Mouse (Mus musculus) cerebellum, postnatal 10 days (tissue): ENCODE results near the gene Flywch1.

Experiments
- DNase-seq, 2 experiments: peaks; one replicate each; pipeline ENCODE4 v3.0.0; 2021; ENCODE audit warnings: mixed read lengths in 2 of 2

Flywch1 gene

DNA sequence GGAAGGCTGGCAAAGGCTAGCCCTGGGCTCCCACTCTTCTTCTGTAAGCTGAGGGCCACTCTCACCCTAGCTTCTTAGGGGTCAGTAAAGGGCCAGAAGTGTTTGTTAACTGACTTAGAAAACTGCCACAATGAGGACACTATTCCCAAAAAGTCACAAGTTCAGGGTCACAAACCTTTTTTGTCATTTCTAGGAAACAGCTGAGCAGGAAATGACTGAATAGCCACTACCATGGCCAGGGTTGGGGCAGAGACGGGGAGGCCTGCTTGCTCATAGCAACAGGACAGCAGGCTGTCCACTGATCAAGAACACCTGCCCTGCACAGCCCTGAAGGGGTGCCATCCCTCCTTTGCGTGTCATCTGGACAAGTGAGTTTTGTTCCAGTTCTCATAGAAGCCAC lies 5.7 kb upstream of the Flywch1 start:
- DNase-seq, result no peak

GRCm38 (mm10) chr17:23776216-23776615 lies 4.8 kb upstream of the Flywch1 start:
- no peak for DNase-seq

DNA sequence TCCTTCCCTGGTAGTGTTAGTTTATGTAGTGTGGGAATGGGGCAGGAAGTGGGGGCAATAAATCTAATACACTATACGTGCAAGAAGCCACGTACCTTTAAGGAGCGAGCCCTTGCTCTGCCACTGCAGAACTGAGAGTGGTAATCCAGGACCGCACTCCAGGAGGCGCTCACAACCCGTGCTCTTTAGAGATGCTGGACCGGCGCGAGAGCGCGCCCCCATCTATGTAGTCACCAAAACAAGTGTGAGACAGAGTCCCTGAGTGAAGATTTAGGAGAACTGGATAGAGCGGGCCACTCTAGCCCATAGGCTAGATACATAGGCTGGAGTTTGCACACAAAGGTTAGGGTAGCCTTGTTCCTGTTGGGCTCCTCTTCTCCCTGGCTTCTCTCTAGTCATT lies 2.7 kb upstream of the Flywch1 start:
- DNase-seq, result peak; percentile 87 to 88

DNA sequence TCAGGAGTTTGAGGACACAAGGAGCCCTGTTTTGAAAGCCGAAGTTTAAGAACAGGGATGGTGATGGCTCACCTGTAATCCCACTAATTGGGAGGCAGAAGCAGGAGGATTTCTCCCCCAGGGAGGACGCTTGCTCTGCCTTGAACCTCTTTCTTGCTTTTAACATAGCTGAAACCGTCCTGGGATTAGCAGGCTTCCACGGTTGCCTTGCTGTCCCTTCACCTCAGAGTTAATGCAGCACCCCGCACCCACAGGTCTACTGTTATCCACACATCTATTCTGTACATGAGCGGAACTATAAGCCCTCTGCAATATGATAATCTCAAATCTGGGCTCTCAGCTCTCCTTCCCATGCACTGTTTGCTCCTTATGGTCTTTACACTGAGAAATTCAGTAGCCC lies 2.3 kb upstream of the Flywch1 start:
- DNase-seq, result no peak

GRCm38 (mm10) chr17:23772219-23772556 lies 786 bp upstream of the Flywch1 start:
- peak in 1 of 2 experiments; percentile 35 for DNase-seq

GRCm38 (mm10) chr17:23770896-23771283 lies 512 bp downstream of the Flywch1 start:
- DNase-seq, result no peak

DNA sequence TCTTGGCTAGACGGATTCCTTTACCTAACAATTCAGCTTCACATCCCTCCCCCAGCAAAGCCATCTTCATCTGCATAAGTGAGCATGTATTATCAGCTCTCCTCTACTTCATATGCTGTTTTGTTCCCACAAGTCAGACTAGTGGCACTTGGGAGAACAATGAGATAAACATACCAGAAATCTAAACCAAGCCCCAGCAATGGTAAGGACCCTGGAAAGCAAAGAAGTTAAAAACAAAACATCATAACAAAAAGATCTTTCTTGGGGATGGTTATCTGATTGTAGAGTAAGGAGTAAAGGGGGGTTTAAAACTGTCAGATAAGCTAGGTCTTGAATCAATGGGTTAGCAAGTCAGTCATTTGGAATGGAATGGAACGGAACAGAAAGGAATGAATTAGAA lies 909 bp downstream of the Flywch1 start:
- DNase-seq, result no peak

GRCm38 (mm10) chr17:23762976-23763375 lies 8.4 kb downstream of the Flywch1 start:
- peak; percentile 75 to 80 for DNase-seq

DNA sequence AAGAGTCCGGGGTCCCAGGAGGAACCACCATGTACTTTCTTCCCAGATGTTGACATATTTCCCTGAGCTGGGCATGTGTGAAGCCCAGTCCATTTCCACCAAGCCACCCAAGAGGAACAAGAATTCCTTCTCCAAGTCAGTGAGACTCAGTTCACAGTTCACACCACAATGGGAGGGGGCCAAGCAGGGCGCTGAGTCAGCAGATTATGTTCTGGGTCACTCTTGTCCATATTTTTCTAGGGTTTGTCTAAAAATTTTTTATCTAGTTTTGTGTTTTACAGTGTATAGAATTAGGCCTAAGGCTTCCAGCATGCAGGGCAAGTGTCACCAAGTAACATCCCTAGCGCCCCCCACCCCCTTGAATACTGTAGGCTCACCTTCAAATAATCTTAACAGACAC lies 10.2 kb downstream of the Flywch1 start:
- DNase-seq, result no peak

- no peak for DNase-seq
Measured at GRCm38 (mm10) chr17:23760231-23760630, 11.2 kb downstream of the Flywch1 start.

DNA sequence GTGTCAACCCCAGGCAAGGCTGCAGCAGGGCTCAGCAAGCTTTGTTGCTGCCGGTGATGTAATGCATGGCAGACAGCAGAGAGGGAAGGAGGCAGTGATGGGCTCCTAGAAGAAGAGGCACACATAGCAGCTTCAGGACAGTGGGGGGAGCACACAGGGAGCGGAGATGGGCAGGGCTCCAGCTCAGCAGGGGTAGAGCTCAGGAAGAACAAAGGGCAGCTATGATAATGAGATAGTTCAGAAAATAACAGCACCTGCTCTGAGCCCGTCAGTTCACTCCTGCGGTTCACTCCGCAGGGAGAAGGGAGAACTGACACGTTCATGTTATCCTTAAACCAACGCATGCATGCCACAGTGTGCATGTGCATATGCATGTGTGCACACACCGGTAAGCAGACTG lies 12.6 kb downstream of the Flywch1 start:
- no peak for DNase-seq

- no peak for DNase-seq
Measured at GRCm38 (mm10) chr17:23757581-23757980, 13.8 kb downstream of the Flywch1 start.

DNA sequence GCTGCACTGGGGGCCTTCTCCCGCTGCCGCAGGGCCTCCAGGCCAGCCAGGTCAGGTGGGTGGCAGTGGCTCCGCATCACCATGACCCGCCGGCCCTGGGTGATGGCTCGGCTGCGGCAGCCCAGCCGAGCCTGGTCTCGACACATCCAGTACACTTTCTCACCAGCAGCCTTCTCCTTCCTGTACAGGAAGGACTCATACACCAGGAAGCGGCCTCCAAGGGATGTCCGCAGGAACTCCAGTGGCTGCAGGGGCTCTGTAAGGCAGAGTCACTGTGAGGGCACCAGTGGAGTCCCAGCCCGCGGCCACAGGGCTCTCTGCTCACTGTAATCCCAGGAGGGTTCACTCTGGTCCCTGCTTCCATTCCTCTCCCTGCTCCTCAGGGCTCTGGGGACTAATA lies 15.7 kb downstream of the Flywch1 start:
- no peak for DNase-seq

GRCm38 (mm10) chr17:23749400-23750191 lies 21.8 kb downstream of the Flywch1 start:
- DNase-seq, result no peak

- peak; percentile 85 to 92 for DNase-seq
Measured at GRCm38 (mm10) chr17:23748631-23749391, 22.6 kb downstream of the Flywch1 start.

GRCm38 (mm10) chr17:23748026-23748425 lies 23.4 kb downstream of the Flywch1 start:
- DNase-seq, result no peak

- no peak for DNase-seq
Measured at GRCm38 (mm10) chr17:23747471-23747870, 23.9 kb downstream of the Flywch1 start.

DNA sequence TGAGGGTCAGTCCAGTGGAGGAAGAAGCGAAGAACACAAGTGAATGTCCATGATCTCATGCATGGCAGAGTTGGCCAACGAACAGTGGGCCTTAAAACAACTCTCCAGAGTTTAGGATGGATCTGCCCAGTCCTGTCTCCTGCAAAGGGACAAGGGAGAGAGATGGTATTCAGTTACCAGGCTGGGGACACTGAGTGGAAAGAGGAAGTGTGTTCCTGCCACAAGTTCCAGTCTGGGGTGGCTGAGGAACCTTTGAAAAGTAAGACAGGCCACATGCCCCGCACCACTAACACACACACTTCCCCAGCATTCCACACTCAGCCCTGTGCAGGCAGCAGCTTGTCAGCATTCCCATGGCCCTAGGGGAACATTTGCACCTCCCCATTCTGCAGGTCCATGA lies 24.6 kb downstream of the Flywch1 start:
- no peak for DNase-seq

GRCm38 (mm10) chr17:23746311-23746710 lies 25.1 kb downstream of the Flywch1 start:
- peak; percentile 40 to 50 for DNase-seq

DNA sequence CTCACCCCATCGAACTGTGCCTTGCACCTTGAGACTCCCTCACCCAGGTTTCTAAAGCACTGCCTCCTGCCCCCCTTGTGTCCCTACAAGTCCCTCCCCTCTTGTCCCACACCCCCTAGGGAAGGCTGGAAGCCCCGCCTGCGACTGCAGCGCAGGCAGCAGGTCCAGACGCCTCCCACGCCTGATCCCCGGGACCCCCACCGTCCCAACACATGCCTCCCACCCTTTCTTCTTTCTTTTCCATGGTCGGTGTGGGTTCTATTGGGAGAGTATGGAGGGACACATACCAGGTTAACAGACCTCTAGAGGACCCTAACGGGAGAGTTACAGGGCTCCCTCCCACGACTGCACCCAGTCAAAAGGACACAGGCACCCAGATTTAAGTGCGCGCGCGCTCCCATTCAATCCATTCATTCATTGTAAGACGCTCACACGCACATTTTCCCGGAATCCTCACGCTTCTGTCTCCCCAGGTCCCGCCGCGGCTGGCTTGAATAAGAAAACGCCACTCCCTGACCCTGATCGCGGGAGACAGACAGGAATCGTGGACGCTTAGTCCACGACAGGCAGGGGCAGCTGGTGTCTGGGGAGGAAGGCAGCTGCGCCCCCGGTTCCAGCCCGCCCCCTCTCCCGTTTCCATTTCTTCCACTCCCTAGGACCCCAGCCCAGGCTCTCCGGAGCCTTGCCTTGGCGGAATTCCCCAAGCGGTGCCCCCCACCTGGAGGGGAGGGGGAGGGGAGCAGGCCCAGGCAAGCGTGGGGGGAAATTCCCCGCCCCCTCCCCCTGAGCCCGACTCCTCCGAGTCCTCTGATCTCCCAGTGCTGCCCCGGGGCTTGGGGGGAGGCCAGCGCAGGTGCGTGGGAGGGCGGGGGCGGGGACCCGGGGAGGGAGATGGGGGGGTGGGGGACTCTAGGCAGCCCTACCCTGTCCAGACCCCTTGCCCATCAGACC lies 25.8 kb downstream of the Flywch1 start, which contains the start of gene Kremen2:
Gene Kremen2 (minus strand): TSS at position 533 of the 951 bp plus-strand sequence.
- peak in 1 of 2 experiments; percentile 43 for DNase-seq

- no peak for DNase-seq
Measured at GRCm38 (mm10) chr17:23744651-23745050, 26.8 kb downstream of the Flywch1 start.

- no peak for DNase-seq
Measured at GRCm38 (mm10) chr17:23744076-23744475, 27.3 kb downstream of the Flywch1 start.

DNA sequence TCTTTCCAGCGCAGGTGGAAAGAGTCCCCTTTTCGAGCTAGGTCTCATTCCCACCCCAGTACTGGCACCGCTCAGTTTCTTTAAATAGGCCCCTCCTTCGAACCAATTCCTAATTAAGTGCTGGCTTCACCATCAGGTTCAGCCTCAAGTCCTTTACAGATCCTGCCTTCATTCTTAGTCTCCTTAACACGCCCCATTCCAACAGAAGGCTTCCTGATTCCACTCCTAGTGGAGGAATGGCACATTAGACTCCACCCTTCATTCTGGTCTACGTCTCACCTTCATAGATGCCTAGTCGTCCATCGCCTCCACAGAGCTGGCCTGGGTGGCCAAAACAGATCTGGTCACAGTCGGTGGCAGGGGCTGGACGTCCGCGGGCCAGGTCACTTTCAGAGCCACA lies 28.5 kb downstream of the Flywch1 start:
- DNase-seq, result no peak
